Mouse (Mus musculus) intestine, embryonic 14.5 days (tissue): ENCODE results near the gene Retn. TPM values are rescaled to one million over a fixed set of nuclear protein-coding genes. Genes with fewer than 3 reads are reported as not detected.
A peak's percentile ranks its signal among the peaks of the same experiment; 100 is the strongest.

Experiments used
- ATAC-seq: fragments of 200-750 bp; cut with Nextera tagmentation; replicated peaks from 2 replicates; pipeline ENCODE4 v1.8.0; 2017; ENCODE audit warnings: low read depth, moderate number of reproducible peaks, moderate TSS enrichment, moderate library complexity; ENCODE audit not compliant: low FRiP score, low TSS enrichment
- DNase-seq: peaks from one replicate; pipeline ENCODE4 v3.0.0-alpha.2; 2018; ENCODE audit warnings: low spot score
- H3K27ac ChIP-seq: fragments of 300-500 bp; sonication (generic); 2 replicates; pipeline ENCODE4 v1.5.1; 2014; ENCODE audit warnings: low read depth, mild to moderate bottlenecking, control low read depth
- H3K27me3 ChIP-seq: fragments of 300-500 bp; sonication (generic); replicated peaks from 2 replicates; pipeline ENCODE4 v1.6.1; 2014; ENCODE audit warnings: low read length, control low read depth; ENCODE audit not compliant: control insufficient read depth, insufficient read depth
- H3K36me3 ChIP-seq: fragments of 300-500 bp; sonication (generic); 2 replicates; pipeline ENCODE4 v1.6.1; 2014; ENCODE audit warnings: low read length, control low read depth; ENCODE audit not compliant: control insufficient read depth, insufficient read depth
- H3K4me1 ChIP-seq: fragments of 300-500 bp; sonication (generic); replicated peaks from 2 replicates; pipeline ENCODE4 v1.6.1; 2014; ENCODE audit warnings: low read length, control low read depth, mixed read lengths; ENCODE audit not compliant: control insufficient read depth, insufficient read depth
- H3K4me2 ChIP-seq: fragments of 300-500 bp; sonication (generic); 2 replicates; pipeline ENCODE4 v1.6.1; 2014; ENCODE audit warnings: low read length
- H3K4me3 ChIP-seq: fragments of 300-500 bp; sonication (generic); 2 replicates; pipeline ENCODE4 v1.5.1; 2014; ENCODE audit warnings: low read depth, low read length, control low read depth, mixed read lengths
- H3K9ac ChIP-seq: fragments of 300-500 bp; sonication (generic); 2 replicates; pipeline ENCODE4 v1.6.1; 2014; ENCODE audit warnings: mild to moderate bottlenecking, low read length
- H3K9me3 ChIP-seq: fragments of 300-500 bp; sonication (generic); 2 replicates; pipeline ENCODE4 v1.6.1; 2016; ENCODE audit warnings: low read length, control low read depth; ENCODE audit not compliant: control insufficient read depth
- WGBS: fragments of 180-500 bp; shearing (Covaris S2); extraction: QIAGEN DNeasy Blood & Tissue Kit; methylation state at CpG from one replicate; pipeline ENCODE4 v1.1.7; 2014; 5-methylcytosine and 5-hydroxymethylcytosine counted together
- polyA plus RNA-seq: library from polyadenylated mRNA; unstranded; fragments of >200 nt; fragmentation: Nextera tagmentation; extraction: Ambion mirVana; gene quantifications from 2 replicates; pipeline ENCODE4 v1.2.1, GENCODE M21; 2014

Gene Retn
- polyA plus RNA-seq, 1 experiment from 2014 or later, result 0.22 TPM

GRCm38 (mm10) chr8:3648990-3649389 is 6.6 kb upstream of the Retn start:
- no peak overlapping the region for H3K4me2 ChIP-seq
- no peak overlapping the region for H3K27ac ChIP-seq
- no peaks in the 10 kb centered on the region for H3K4me1 ChIP-seq
- no peak overlapping the region for H3K4me3 ChIP-seq
- no peak overlapping the region for H3K9ac ChIP-seq
- DNase-seq, result no peak
- no peaks in the 10 kb centered on the region for H3K36me3 ChIP-seq
- no peak for ATAC-seq
- no peaks in the 10 kb centered on the region for H3K27me3 ChIP-seq
- H3K9me3 ChIP-seq, result no peaks in the 10 kb centered on the region
- WGBS, result 41% methylated on average over 1 of the region's 1 CpGs

GRCm38 (mm10) chr8:3652845-3653244 is 2.7 kb upstream of the Retn start:
- 75% methylated on average over 3 of the region's 3 CpGs for WGBS
- Histone ChIP-seq H3K27ac (no peak overlapping the region), H3K36me3 (no peaks in the 10 kb centered on the region), H3K4me1 (no peaks in the 10 kb centered on the region), H3K27me3 (no peaks in the 10 kb centered on the region), H3K9ac (no peak overlapping the region), H3K4me2 (no peak overlapping the region), H3K4me3 (no peak overlapping the region), H3K9me3 (no peaks in the 10 kb centered on the region)
- no peak for ATAC-seq
- no peak for DNase-seq

DNA sequence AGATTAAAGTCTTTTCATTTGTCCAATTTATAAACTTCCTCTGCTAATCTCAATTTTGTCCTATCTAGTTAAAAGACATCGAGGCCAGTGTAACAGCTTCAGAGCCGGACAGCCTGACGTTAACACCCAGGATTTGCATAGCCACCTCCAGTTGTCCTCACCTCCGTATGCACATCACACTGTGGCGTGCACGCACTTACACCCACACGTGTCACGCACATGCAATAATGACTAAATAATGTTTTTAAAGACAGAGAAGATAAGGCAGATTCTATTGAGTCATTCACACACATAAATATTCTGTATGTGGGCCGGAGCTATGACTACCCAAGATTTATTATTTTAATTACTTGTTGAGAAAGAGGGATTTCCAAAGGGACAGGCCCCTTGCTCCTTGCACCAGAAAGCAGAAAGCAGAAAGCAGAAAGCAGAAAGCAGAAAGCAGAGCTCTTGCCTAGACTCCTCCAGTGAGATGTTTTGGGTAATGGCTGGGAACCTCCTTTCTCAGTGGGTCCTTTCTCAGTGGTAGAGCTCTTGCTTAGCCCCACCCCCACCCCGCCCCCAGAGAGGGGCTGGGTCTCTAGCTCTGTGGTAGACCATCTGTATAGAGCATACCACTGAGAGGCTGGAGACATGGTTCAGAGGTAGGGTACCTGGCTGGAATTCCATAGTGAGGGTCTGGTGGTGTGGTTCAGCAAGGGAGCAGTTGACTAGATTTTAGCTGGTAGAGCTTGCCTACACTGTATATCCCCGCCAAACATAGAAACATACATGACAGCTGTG is 653 bp upstream of the Retn start:
- H3K27ac ChIP-seq, result no peak overlapping the region
- H3K4me2 ChIP-seq, result no peak overlapping the region
- no peak overlapping the region for H3K4me3 ChIP-seq
- no peak overlapping the region for H3K9ac ChIP-seq
- ATAC-seq, result no peak
- no peaks in the 10 kb centered on the region for H3K27me3 ChIP-seq
- H3K4me1 ChIP-seq, result no peaks in the 10 kb centered on the region
- H3K9me3 ChIP-seq, result no peaks in the 10 kb centered on the region
- no peaks in the 10 kb centered on the region for H3K36me3 ChIP-seq
- 70% methylated on average over 11 of the region's 11 CpGs for WGBS
- no peak for DNase-seq

DNA sequence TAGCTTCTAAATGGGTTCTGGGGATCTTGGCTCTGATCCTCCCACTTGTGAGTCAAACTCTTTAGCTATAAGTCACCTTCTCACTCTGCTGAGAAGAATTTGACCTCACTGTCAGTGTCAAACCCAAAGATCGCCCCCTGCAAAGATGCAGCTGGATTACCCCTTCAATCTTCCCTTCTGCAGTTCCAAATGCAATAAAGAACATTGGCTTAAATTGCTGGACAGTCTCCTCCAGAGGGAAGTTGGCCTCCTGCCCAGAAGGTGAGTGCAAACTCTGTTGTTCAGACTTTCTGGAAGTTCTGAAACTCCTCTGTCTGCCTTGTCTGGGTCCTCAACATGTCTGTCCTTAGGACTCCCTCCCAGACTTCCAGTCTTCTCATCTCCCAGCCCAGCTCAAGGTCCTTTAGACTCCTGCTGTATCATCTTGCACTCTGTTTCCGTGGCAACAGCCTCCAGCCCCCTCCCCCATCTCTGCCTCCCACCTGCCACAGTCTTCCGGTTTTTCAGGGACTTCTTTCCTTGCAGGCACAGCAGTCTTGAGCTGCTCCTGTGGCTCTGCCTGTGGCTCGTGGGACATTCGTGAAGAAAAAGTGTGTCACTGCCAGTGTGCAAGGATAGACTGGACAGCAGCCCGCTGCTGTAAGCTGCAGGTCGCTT is 1.3 kb downstream of the Retn start:
- Histone ChIP-seq H3K9ac (no peak overlapping the region), H3K4me3 (no peak overlapping the region), H3K9me3 (no peaks in the 10 kb centered on the region), H3K36me3 (no peaks in the 10 kb centered on the region), H3K27me3 (no peaks in the 10 kb centered on the region), H3K4me2 (no peak overlapping the region), H3K27ac (no peak overlapping the region), H3K4me1 (no peaks in the 10 kb centered on the region)
- no peak for ATAC-seq
- 19% methylated on average over 7 of the region's 7 CpGs for WGBS
- peak; percentile 55 for DNase-seq

GRCm38 (mm10) chr8:3660889-3661288 is 5.3 kb downstream of the Retn start:
- ATAC-seq, result no peak
- Histone ChIP-seq H3K9me3 (no peaks in the 10 kb centered on the region), H3K9ac (no peak overlapping the region), H3K4me3 (no peak overlapping the region), H3K27ac (no peak overlapping the region), H3K36me3 (no peaks in the 10 kb centered on the region), H3K4me2 (no peak overlapping the region), H3K27me3 (no peaks in the 10 kb centered on the region), H3K4me1 (no peaks in the 10 kb centered on the region)
- no peak for DNase-seq
- 83% methylated on average over 8 of the region's 8 CpGs for WGBS

DNA sequence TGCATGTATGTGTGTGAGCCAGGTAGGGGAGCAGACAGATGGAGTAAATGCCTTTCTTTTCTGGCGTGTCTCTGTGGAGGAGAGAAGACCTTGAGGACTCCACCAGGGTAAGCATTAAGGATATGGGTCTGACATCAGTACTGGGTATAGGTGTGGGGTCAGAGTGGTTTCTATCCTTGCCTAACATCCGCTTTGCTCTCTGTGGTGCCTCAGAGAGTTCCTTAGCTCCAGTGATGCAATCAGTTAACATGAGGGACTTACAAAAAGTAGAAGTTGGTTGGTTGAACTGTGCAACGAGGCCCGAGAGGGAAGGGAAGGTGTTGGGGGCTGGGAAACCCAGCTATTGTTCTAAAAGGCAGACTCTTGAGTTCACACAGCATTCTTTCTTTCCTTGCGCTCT is 8.8 kb downstream of the Retn start:
- H3K36me3 ChIP-seq, result no peaks in the 10 kb centered on the region
- H3K27me3 ChIP-seq, result no peaks in the 10 kb centered on the region
- H3K4me1 ChIP-seq, result no peaks in the 10 kb centered on the region
- no peak for ATAC-seq
- no peak overlapping the region for H3K9ac ChIP-seq
- no peak overlapping the region for H3K4me2 ChIP-seq
- no peaks in the 10 kb centered on the region for H3K9me3 ChIP-seq
- 68% methylated on average over 5 of the region's 5 CpGs for WGBS
- no peak for DNase-seq
- H3K4me3 ChIP-seq, result no peak overlapping the region
- H3K27ac ChIP-seq, result no peak overlapping the region

- Histone ChIP-seq H3K36me3 (no peaks in the 10 kb centered on the region), H3K4me1 (no peaks in the 10 kb centered on the region), H3K27me3 (no peaks in the 10 kb centered on the region), H3K4me3 (no peak within 1 kb of the TSS), H3K27ac (no peak within 1 kb of the TSS), H3K9me3 (no peaks in the 10 kb centered on the region), H3K9ac (no peak within 1 kb of the TSS), H3K4me2 (no peak within 1 kb of the TSS)
- no peak for DNase-seq
- WGBS, result 77% methylated on average over 6 of the region's 6 CpGs
- no peak for ATAC-seq
These were observed 9.9 kb downstream of the Retn start, which contains the start of gene Mcemp1 for GRCm38 (mm10) chr8:3665507-3665906. Gene Mcemp1, plus strand, starts transcription at chr8:3665754.

DNA sequence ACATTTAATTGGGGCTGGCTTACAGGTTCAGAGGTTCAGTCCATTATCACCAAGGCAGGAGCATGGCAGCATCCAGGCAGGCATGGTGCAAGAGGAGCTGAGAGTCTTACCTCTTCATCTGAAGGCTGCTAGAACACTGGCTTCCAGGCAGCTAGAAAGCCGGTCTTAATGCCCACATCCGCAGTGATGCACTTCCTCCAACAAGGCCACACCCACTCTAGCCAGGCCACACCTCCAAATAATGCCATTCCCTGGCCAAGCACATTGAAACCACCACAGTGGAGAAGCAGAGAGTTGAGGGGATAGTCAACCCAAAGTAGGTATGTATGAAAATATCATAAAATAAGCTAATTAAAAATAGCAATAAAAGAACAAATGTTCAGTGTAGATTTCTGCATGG is 14.8 kb downstream of the Retn start:
- 78% methylated on average over 2 of the region's 2 CpGs for WGBS
- DNase-seq (no peak), ATAC-seq (no peak)
- Histone ChIP-seq H3K4me1 (0 out of 2 replicates have a peak, but pooled peaks cover 2% of the 10 kb centered on the region), H3K4me2 (no peak overlapping the region), H3K27ac (no peak overlapping the region), H3K9ac (no peak overlapping the region), H3K9me3 (no peaks in the 10 kb centered on the region), H3K36me3 (no peaks in the 10 kb centered on the region), H3K27me3 (no peaks in the 10 kb centered on the region), H3K4me3 (no peak overlapping the region)
